Mouse (Mus musculus): ENCODE results near the gene 1700016D06Rik.

Gene 1700016D06Rik

DNA sequence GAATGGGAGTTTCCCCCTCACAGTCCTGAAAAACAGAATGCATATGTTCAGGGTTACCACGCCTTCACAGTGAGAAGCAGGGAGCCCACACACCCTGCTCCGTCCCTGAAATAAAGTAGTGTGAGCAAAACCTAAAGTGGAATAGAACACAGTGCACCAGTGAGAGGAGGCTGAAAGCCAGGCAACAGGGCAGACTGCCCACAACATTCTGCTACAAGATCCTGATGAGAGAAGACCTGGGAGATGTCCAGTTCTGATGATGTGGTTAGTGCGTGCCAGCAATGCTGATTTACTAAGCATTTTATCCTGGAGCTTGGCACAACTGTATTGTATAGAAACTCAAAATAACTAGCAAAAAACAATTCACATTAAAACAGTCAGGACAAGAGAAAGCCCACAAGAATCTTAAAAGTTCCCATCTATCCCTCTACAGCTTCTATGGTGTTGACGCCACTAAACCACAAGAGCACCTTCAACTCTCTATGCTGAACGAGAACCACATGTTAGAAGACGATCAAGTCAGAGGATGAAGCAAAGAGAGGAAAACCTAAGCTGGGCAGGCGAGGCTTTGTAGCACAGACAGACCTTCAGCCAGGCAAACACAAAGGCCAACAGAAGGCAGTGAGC, 72.2 kb downstream of the 1700016D06Rik start:
- no peak for TF ChIP-seq GATA4 (IDR thresholded peaks at IDR 0.05; ENCODE audit: insufficient replicate concordance, low read length)

DNA sequence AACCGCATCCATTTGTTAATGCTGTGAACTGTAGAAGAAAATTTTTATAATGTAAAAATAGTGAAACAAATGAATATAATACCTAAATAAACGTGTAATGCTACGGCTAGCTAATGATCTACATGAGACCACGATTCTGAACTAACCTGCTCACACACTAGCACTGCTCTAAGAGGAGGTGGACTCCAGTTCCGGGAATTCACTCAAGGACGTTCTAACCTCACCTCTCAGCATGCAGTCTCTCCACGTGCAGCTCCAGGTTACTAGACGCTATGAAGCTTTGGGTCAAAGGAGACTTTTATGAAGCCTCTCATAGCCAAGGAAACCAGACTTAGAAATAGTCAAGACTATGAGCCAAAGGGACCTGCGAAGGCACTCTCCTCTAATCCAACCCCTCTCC, 73.1 kb downstream of the 1700016D06Rik start:
- no peak for TF ChIP-seq GATA4 (IDR thresholded peaks at IDR 0.05; ENCODE audit: insufficient replicate concordance, low read length)

DNA sequence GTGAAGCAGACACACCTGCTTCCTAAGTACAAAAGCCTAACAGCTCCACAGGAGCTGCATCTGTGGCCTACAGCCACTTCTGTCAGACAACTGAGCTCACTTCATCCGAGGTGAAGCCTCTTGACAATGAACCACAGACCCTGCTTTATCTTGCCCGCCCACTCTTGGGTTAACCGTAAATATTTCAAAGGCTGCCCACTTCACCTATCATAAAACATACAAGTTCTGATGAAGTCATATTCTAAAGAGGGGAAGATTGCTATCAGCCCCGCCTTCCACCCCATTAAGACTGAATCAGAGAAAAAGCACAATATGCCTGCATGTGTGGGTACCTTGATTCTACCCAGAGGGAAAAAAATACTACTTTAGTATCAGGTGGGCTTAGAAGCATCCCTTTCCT, 75.8 kb downstream of the 1700016D06Rik start:
- TF ChIP-seq GATA4 (IDR thresholded peaks at IDR 0.05; ENCODE audit: insufficient replicate concordance, low read length): no peak

- TF ChIP-seq GATA4 (IDR thresholded peaks at IDR 0.05; ENCODE audit: insufficient replicate concordance, low read length): no peak
These were observed 81.8 kb downstream of the 1700016D06Rik start for GRCm38 (mm10) chr8:11619091-11619490.

- no peak for TF ChIP-seq GATA4 (IDR thresholded peaks at IDR 0.05; ENCODE audit: insufficient replicate concordance, low read length)
These were observed 82.8 kb downstream of the 1700016D06Rik start for GRCm38 (mm10) chr8:11618063-11618462.

DNA sequence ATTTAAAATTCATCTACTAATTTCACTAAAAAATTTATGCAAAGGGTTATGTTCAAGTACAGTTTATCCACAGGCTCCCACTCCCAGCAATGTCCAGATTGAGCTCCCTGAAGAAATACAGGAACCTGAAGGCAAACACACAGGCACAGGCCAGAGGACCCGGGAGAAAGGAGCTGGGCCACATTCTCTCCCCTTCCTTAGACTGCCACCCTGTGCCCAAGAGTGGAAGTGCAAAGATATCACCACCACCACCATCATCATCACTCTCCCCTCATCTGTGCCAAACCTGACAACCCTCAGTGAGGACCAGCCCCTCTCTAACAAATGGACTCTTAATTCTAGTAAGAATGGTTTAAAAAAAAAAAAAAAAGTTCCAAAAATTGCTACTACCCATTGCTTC, 84.6 kb downstream of the 1700016D06Rik start:
- no peak for TF ChIP-seq GATA4 (IDR thresholded peaks at IDR 0.05; ENCODE audit: insufficient replicate concordance, low read length)

GRCm38 (mm10) chr8:11614126-11614835, 86.6 kb downstream of the 1700016D06Rik start:
- TF ChIP-seq GATA4 (IDR thresholded peaks at IDR 0.05; ENCODE audit: insufficient replicate concordance, low read length): no peak

- no peak for TF ChIP-seq GATA4 (IDR thresholded peaks at IDR 0.05; ENCODE audit: insufficient replicate concordance, low read length)
These were observed 92.0 kb downstream of the 1700016D06Rik start for GRCm38 (mm10) chr8:11608848-11609247.

All from liver, adult (tissue).